Mouse (Mus musculus) liver, adult 2 months (tissue): Measurements from ENCODE around the gene Galnt18. TPM values are rescaled to one million over a fixed set of nuclear protein-coding genes. Genes with fewer than 3 reads are reported as not detected.

Experiments
- DNase-seq: peaks from one replicate; pipeline ENCODE4 v3.0.0-alpha.2; 2011; ENCODE audit warnings: low read depth, low spot score; ENCODE audit errors: extremely low read depth
- H3K27ac ChIP-seq: fragments of 200-500 bp; replicated peaks from 2 replicates; pipeline ENCODE4 v1.5.1; 2012; ENCODE audit warnings: low read depth, mild to moderate bottlenecking, control low read depth, inconsistent platforms, low read length; ENCODE audit not compliant: insufficient read depth
- H3K27me3 ChIP-seq: fragments of 200-500 bp; 2 replicates; pipeline ENCODE4 v1.6.1; 2012; ENCODE audit warnings: mild to moderate bottlenecking, moderate library complexity, low read length, inconsistent platforms; ENCODE audit not compliant: control insufficient read depth, insufficient read depth
- H3K36me3 ChIP-seq: fragments of 200-500 bp; 2 replicates; pipeline ENCODE4 v1.6.1; 2012; ENCODE audit warnings: low read length, inconsistent platforms; ENCODE audit not compliant: control insufficient read depth, insufficient read depth
- H3K4me1 ChIP-seq: fragments of 200-500 bp; 2 replicates; pipeline ENCODE4 v1.6.1; 2011; ENCODE audit warnings: low read length; ENCODE audit not compliant: control insufficient read depth, insufficient read depth
- H3K4me3 ChIP-seq: fragments of 200-500 bp; 2 replicates; pipeline ENCODE4 v1.5.1; 2011; ENCODE audit warnings: low read depth, mild to moderate bottlenecking, control low read depth, low read length, moderate library complexity; ENCODE audit not compliant: insufficient read depth
- H3K79me2 ChIP-seq: fragments of 200-500 bp; 2 replicates; pipeline ENCODE4 v1.6.1; 2012; ENCODE audit warnings: inconsistent platforms, mild to moderate bottlenecking, low read length, moderate library complexity; ENCODE audit not compliant: control insufficient read depth, insufficient read depth
- H3K9ac ChIP-seq: fragments of 200-500 bp; 2 replicates; pipeline ENCODE4 v1.6.1; 2012; ENCODE audit warnings: low read depth, mild to moderate bottlenecking, control low read depth, inconsistent platforms, low read length
- CTCF ChIP-seq: fragments of 200-500 bp; IDR thresholded peaks from 2 replicates; pipeline ENCODE4 v1.5.1; 2011; ENCODE audit warnings: low read depth, low read length, control low read depth
- POLR2A ChIP-seq: fragments of 200-500 bp; IDR thresholded peaks from 2 replicates; pipeline ENCODE4 v1.6.1; 2011; ENCODE audit warnings: low read length, control low read depth; ENCODE audit not compliant: insufficient read depth; ENCODE audit errors: extremely low read depth
- WGBS: fragments of 180-500 bp; shearing (Covaris S2); methylation state at CpG from one replicate; pipeline ENCODE4 v1.1.7; 2018; 5-methylcytosine and 5-hydroxymethylcytosine counted together
- polyA plus RNA-seq: library from polyadenylated mRNA; depleted of rRNA; stranded (reverse); fragments of >200 nt; gene quantifications from 2 replicates; pipeline ENCODE4 v1.2.3, GENCODE M21; 2012
- total RNA-seq: library from RNA; depleted of rRNA; stranded (reverse); fragments of >200 nt; gene quantifications from 2 replicates; pipeline ENCODE4 v1.2.3, GENCODE M21; 2014

Gene Galnt18
- total and polyA plus RNA-seq, 2 experiments, result 1.0 to 1.4 TPM

DNA sequence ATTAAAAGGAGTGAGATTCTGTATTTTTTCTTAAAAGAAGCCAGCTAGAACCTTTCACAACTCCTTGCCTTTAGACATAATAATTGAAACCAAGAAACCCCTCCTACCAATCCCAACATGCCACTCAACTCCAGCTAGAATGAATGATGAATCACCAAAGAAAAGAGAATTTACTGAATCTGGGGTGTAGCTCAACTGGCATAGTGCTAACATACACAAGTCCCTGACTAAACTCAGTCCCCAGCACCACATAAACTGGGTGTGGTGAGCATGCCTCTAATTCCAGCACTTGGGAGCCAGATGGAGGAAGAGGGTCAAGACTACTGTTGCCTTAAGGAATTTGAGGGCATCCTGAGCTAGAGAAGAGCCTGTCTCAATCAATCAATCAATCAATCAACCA, 83.6 kb downstream of the Galnt18 start:
- Histone ChIP-seq H3K36me3 (no peaks in the 10 kb centered on the region), H3K27ac (no peak overlapping the region), H3K4me3 (no peak overlapping the region), H3K9ac (no peak overlapping the region), H3K79me2 (no peaks in the 10 kb centered on the region), H3K27me3 (no peaks in the 10 kb centered on the region), H3K4me1 (no peaks in the 10 kb centered on the region)
- DNase-seq, result no peak
- TF ChIP-seq POLR2A, result no peak
- TF ChIP-seq CTCF, result no peak

DNA sequence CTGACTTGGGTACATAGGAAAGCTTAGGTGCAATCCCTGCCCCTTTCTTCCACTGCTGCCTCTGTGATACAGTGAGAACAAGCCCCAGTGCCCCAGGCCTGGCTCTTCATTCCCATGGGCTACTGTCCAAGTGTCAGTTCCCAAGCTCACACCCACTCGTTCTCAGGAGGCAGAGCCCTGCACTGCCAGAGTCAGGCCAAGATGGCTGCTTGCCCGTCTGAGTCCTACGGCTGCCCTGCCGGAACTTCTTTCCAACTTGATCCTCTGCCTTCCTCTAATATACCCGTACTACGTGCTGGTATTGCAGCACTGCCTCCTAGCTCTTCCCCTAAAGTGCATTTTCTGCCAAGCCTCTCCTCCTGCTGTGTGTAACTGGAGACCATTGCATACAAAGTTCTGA, 85.5 kb downstream of the Galnt18 start:
- DNase-seq, result no peak
- WGBS, result 79% methylated on average over 6 of the region's 6 CpGs
- H3K27ac ChIP-seq, result no peak overlapping the region
- no peak overlapping the region for H3K9ac ChIP-seq
- H3K4me3 ChIP-seq, result no peak overlapping the region
- no peak for TF ChIP-seq CTCF
- TF ChIP-seq POLR2A, result no peak
- H3K79me2 ChIP-seq, result no peaks in the 10 kb centered on the region
- H3K27me3 ChIP-seq, result no peaks in the 10 kb centered on the region
- no peaks in the 10 kb centered on the region for H3K36me3 ChIP-seq
- H3K4me1 ChIP-seq, result no peaks in the 10 kb centered on the region

DNA sequence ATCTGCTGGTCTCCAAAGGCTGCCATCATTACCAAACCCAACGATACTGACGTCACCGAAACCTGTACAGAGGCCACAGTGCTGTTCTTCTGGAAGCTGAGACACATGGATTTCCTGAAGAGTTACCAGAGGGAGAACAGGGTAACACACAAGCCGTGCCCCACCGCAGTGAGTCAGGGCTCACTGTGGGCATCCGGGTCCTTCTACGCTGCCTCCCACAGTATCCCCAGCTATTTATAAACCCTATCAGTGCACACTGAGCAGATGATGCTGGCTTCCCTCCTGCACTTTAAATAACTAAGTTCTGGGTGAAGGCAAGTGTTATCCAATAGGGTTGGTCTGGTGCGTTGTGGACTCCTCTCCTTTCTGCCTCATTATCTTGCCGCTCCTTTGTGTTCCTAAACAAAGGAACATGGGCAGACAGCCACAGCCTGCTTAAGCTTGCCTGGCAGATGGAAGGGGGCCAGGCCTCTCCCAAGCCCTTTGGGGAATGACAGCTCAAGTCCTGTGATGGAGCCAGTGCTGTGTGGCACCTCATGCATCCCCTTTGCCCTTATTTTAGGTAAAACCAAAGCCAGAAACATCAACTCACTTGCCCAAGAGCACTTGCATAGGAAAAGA, 87.0 kb downstream of the Galnt18 start:
- no peak for DNase-seq
- no peaks in the 10 kb centered on the region for H3K36me3 ChIP-seq
- 78% methylated on average over 9 of the region's 9 CpGs for WGBS
- no peak overlapping the region for H3K9ac ChIP-seq
- no peak overlapping the region for H3K27ac ChIP-seq
- no peaks in the 10 kb centered on the region for H3K4me1 ChIP-seq
- no peak for TF ChIP-seq POLR2A
- no peak for TF ChIP-seq CTCF
- no peak overlapping the region for H3K4me3 ChIP-seq
- H3K27me3 ChIP-seq, result no peaks in the 10 kb centered on the region
- no peaks in the 10 kb centered on the region for H3K79me2 ChIP-seq

DNA sequence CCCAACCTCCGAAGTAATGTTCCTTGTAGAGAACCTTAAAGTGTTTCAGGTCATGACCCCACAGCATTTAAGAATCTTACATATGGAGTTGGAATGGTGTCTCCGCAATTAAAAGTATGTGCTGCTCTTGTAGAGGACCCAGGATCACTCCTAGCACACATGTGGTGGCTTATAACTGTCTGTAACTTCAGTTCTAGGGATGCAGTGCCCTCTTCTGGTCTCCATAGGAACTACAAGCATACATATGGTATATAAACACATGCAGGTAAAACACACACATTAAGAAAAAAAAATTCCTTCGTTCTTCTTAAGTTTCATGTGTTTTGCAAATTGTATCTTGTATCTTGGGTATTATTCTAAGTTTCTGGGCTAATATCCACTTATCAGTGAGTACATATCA, 99.7 kb downstream of the Galnt18 start:
- DNase-seq, result no peak
- no peaks in the 10 kb centered on the region for H3K36me3 ChIP-seq
- no peaks in the 10 kb centered on the region for H3K27me3 ChIP-seq
- H3K27ac ChIP-seq, result no peak overlapping the region
- 94% methylated on average over 3 of the region's 3 CpGs for WGBS
- H3K4me1 ChIP-seq, result no peaks in the 10 kb centered on the region
- H3K79me2 ChIP-seq, result no peaks in the 10 kb centered on the region
- no peak overlapping the region for H3K4me3 ChIP-seq
- TF ChIP-seq CTCF (no peak), POLR2A (no peak)
- H3K9ac ChIP-seq, result no peak overlapping the region

DNA sequence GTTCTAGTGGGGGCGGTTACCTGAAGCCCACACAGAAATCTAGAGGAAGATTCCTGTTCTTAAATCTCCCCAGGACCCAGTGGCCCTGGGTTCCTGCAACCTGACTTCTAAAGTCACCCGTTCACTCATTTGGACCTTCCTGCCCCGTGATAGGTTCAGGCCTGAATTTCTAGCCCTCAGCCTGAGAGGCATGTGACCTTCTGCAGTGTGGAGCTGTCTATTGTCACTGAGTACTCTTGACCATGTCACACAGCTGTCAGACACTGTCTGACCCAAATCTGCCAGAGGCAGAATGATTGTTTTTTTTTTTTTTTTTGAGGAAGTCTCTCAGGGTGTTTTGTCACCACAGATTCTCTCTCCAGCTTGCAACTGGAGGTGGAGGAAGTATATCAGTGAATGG, 103.3 kb downstream of the Galnt18 start:
- no peaks in the 10 kb centered on the region for H3K36me3 ChIP-seq
- no peak for DNase-seq
- TF ChIP-seq POLR2A (no peak), CTCF (no peak)
- no peaks in the 10 kb centered on the region for H3K79me2 ChIP-seq
- no peak overlapping the region for H3K4me3 ChIP-seq
- no peaks in the 10 kb centered on the region for H3K27me3 ChIP-seq
- H3K4me1 ChIP-seq, result no peaks in the 10 kb centered on the region
- no peak overlapping the region for H3K9ac ChIP-seq
- H3K27ac ChIP-seq, result no peak overlapping the region
- WGBS, result 78% methylated on average over 3 of the region's 3 CpGs

DNA sequence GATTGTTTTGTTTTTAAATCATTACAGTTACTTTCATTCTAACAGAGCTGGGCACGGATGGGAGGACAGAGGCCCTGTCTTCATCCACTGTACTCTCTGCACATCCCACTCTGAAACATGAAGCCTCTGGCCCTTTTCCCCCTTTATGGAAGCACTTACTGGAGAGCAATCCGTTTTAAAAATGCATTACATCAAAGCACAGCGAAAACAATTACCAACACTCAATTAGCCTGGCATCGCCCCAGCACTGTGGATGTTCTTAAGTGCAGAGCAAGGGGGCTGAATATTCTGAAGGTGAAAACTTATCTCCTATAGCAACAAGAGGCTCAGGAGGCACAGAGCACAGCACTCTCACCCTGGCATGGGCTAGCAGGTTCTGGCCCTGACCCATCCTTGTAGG, 107.3 kb downstream of the Galnt18 start:
- H3K4me1 ChIP-seq, result no peaks in the 10 kb centered on the region
- no peak overlapping the region for H3K9ac ChIP-seq
- H3K4me3 ChIP-seq, result no peak overlapping the region
- H3K36me3 ChIP-seq, result no peaks in the 10 kb centered on the region
- H3K27me3 ChIP-seq, result no peaks in the 10 kb centered on the region
- no peak for DNase-seq
- H3K79me2 ChIP-seq, result no peaks in the 10 kb centered on the region
- 76% methylated on average over 4 of the region's 4 CpGs for WGBS
- no peak for TF ChIP-seq CTCF
- TF ChIP-seq POLR2A, result no peak
- H3K27ac ChIP-seq, result no peak overlapping the region
